Mouse (Mus musculus): ENCODE measurements around the gene Zmynd8. TPM values are rescaled to one million over a fixed set of nuclear protein-coding genes. Genes with fewer than 3 reads are reported as not detected.

Gene Zmynd8
- polyA plus RNA-seq, 1 experiment from 2014 or later: 57.6 TPM

- no peak for ATAC-seq (ENCODE audit: insufficient number of reproducible peaks, insufficient read depth, low FRiP score, low read depth)
Observed at GRCm38 (mm10) chr2:165825261-165825900, 73.4 kb downstream of the Zmynd8 start.

DNA sequence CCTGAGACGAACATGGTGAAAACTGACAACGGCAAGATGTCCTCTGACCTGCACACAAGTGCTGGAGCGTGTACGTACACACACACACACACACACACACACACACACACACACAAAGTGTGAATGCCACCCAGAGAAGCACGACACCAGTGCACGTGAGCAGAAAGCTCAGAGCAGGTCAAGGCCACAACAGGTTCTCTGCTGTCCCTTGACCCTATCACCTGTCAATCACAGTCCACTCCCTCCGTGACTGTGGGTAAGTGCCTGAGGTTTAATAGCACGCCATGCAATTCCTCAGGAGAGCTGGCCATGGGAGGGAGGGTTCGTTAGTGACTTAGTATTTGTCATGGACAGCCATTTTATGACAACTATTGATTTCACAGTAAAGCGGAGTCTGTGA lies 74.0 kb downstream of the Zmynd8 start:
- no peaks in the 10 kb centered on the region for H3K4me1 ChIP-seq (ENCODE audit: control insufficient read depth, insufficient read depth, low read length)
- H3K27me3 ChIP-seq (ENCODE audit: control insufficient read depth, insufficient read depth, low read length): no peaks in the 10 kb centered on the region
- no peak overlapping the region for H3K27ac ChIP-seq (ENCODE audit: low read length)
- peaks cover 63% of the 10 kb centered on the region for H3K36me3 ChIP-seq (ENCODE audit: control insufficient read depth, insufficient read depth, low read length)
- no peak for ATAC-seq (ENCODE audit: insufficient number of reproducible peaks, insufficient read depth, low FRiP score, low read depth)
- no peak overlapping the region for H3K4me3 ChIP-seq (ENCODE audit: low read depth, low read length)
- 87% methylated on average over 10 of the region's 10 CpGs for WGBS
- H3K9ac ChIP-seq (replicated peaks; ENCODE audit: low read depth, low read length): no peak overlapping the region
- no peaks in the 10 kb centered on the region for H3K9me3 ChIP-seq (ENCODE audit: control insufficient read depth, low read depth, low read length)
- no peak overlapping the region for H3K4me2 ChIP-seq (replicated peaks; ENCODE audit: low read depth, low read length)

More at GRCm38 (mm10) chr2:165825261-165825900, 73.4 kb downstream of the Zmynd8 start:
- Histone ChIP-seq H3K27me3 (ENCODE audit: control insufficient read depth, insufficient read depth, low read length) (no peaks in the 10 kb centered on the region), H3K9ac (replicated peaks; ENCODE audit: low read depth, low read length) (no peak overlapping the region), H3K4me2 (replicated peaks; ENCODE audit: low read depth, low read length) (no peak overlapping the region), H3K36me3 (ENCODE audit: control insufficient read depth, insufficient read depth, low read length) (peaks cover 66% of the 10 kb centered on the region), H3K4me3 (ENCODE audit: low read depth, low read length) (no peak overlapping the region), H3K4me1 (ENCODE audit: control insufficient read depth, insufficient read depth, low read length) (no peaks in the 10 kb centered on the region), H3K9me3 (ENCODE audit: control insufficient read depth, low read depth, low read length) (no peaks in the 10 kb centered on the region), H3K27ac (ENCODE audit: low read length) (no peak overlapping the region)
- 91% methylated on average over 17 of the region's 17 CpGs for WGBS

- Histone ChIP-seq H3K36me3 (ENCODE audit: control insufficient read depth, insufficient read depth, low read length) (peaks cover 70% of the 10 kb centered on the region), H3K9me3 (ENCODE audit: control insufficient read depth, low read depth, low read length) (no peaks in the 10 kb centered on the region), H3K9ac (replicated peaks; ENCODE audit: low read depth, low read length) (no peak overlapping the region), H3K27ac (ENCODE audit: low read length) (no peak overlapping the region), H3K4me3 (ENCODE audit: low read depth, low read length) (no peak overlapping the region), H3K4me1 (ENCODE audit: control insufficient read depth, insufficient read depth, low read length) (no peaks in the 10 kb centered on the region), H3K4me2 (replicated peaks; ENCODE audit: low read depth, low read length) (no peak overlapping the region), H3K27me3 (ENCODE audit: control insufficient read depth, insufficient read depth, low read length) (no peaks in the 10 kb centered on the region)
- 89% methylated on average over 15 of the region's 15 CpGs for WGBS
- no peak for ATAC-seq (ENCODE audit: insufficient number of reproducible peaks, insufficient read depth, low FRiP score, low read depth)
Observed at GRCm38 (mm10) chr2:165822478-165822877, 76.3 kb downstream of the Zmynd8 start.

DNA sequence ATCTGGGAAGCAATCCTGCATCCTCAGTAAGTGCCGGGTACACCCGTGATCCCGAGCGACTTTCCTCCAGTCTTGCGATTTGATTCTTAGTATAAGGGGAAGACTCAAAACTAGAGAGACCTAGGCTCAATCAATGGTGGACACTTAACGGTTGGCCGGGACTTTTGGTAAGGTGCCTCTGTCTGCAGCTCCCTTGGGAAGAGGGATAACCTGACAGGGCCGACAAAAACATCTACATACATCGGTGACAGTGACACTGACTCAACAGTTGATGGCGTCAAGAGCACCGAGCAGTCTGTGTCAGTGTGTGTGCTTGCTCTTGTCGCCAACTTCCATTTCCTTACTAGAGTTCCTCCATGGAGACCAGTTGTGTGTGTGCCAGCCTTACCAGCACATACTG lies 77.1 kb downstream of the Zmynd8 start:
- no peak overlapping the region for H3K4me2 ChIP-seq (replicated peaks; ENCODE audit: low read depth, low read length)
- H3K27me3 ChIP-seq (ENCODE audit: control insufficient read depth, insufficient read depth, low read length): no peaks in the 10 kb centered on the region
- no peak overlapping the region for H3K9ac ChIP-seq (replicated peaks; ENCODE audit: low read depth, low read length)
- H3K36me3 ChIP-seq (ENCODE audit: control insufficient read depth, insufficient read depth, low read length): peaks cover 69% of the 10 kb centered on the region
- no peaks in the 10 kb centered on the region for H3K4me1 ChIP-seq (ENCODE audit: control insufficient read depth, insufficient read depth, low read length)
- 89% methylated on average over 12 of the region's 12 CpGs for WGBS
- ATAC-seq (ENCODE audit: insufficient number of reproducible peaks, insufficient read depth, low FRiP score, low read depth): no peak
- no peak overlapping the region for H3K27ac ChIP-seq (ENCODE audit: low read length)
- H3K4me3 ChIP-seq (ENCODE audit: low read depth, low read length): no peak overlapping the region
- no peaks in the 10 kb centered on the region for H3K9me3 ChIP-seq (ENCODE audit: control insufficient read depth, low read depth, low read length)

- H3K4me3 ChIP-seq (ENCODE audit: low read depth, low read length): no peak overlapping the region
- 78% methylated on average over 15 of the region's 15 CpGs for WGBS
Observed at GRCm38 (mm10) chr2:165820504-165821095, 78.2 kb downstream of the Zmynd8 start.

GRCm38 (mm10) chr2:165820073-165820472 lies 78.7 kb downstream of the Zmynd8 start:
- no peaks in the 10 kb centered on the region for H3K27me3 ChIP-seq (ENCODE audit: control insufficient read depth, insufficient read depth, low read length)
- no peak for ATAC-seq (ENCODE audit: insufficient number of reproducible peaks, insufficient read depth, low FRiP score, low read depth)
- no peaks in the 10 kb centered on the region for H3K9me3 ChIP-seq (ENCODE audit: control insufficient read depth, low read depth, low read length)
- no peaks in the 10 kb centered on the region for H3K4me1 ChIP-seq (ENCODE audit: control insufficient read depth, insufficient read depth, low read length)
- peak overlapping the region; percentile 63; the same call in 1 of the 2 replicates for H3K27ac ChIP-seq (ENCODE audit: low read length)
- H3K36me3 ChIP-seq (ENCODE audit: control insufficient read depth, insufficient read depth, low read length): peaks cover 61% of the 10 kb centered on the region
- no peak overlapping the region for H3K4me2 ChIP-seq (replicated peaks; ENCODE audit: low read depth, low read length)
- WGBS: 72% methylated on average over 3 of the region's 3 CpGs
- H3K4me3 ChIP-seq (ENCODE audit: low read depth, low read length): no peak overlapping the region
- no peak overlapping the region for H3K9ac ChIP-seq (replicated peaks; ENCODE audit: low read depth, low read length)

More at GRCm38 (mm10) chr2:165820504-165821095, 78.2 kb downstream of the Zmynd8 start:
- Histone ChIP-seq H3K9ac (replicated peaks; ENCODE audit: low read depth, low read length) (no peak overlapping the region), H3K4me2 (replicated peaks; ENCODE audit: low read depth, low read length) (no peak overlapping the region), H3K9me3 (ENCODE audit: control insufficient read depth, low read depth, low read length) (no peaks in the 10 kb centered on the region), H3K27me3 (ENCODE audit: control insufficient read depth, insufficient read depth, low read length) (no peaks in the 10 kb centered on the region), H3K36me3 (ENCODE audit: control insufficient read depth, insufficient read depth, low read length) (peaks cover 61% of the 10 kb centered on the region), H3K4me1 (ENCODE audit: control insufficient read depth, insufficient read depth, low read length) (no peaks in the 10 kb centered on the region), H3K27ac (ENCODE audit: low read length) (peak overlapping the region; percentile 63)
- ATAC-seq (ENCODE audit: insufficient number of reproducible peaks, insufficient read depth, low FRiP score, low read depth): no peak

GRCm38 (mm10) chr2:165818985-165819948 lies 79.5 kb downstream of the Zmynd8 start:
- Histone ChIP-seq H3K27ac (ENCODE audit: low read length) (peak overlapping the region; percentile 0; the same call in 1 of the 2 replicates), H3K9ac (replicated peaks; ENCODE audit: low read depth, low read length) (no peak overlapping the region), H3K4me3 (ENCODE audit: low read depth, low read length) (no peak overlapping the region), H3K4me1 (ENCODE audit: control insufficient read depth, insufficient read depth, low read length) (no peaks in the 10 kb centered on the region), H3K9me3 (ENCODE audit: control insufficient read depth, low read depth, low read length) (no peaks in the 10 kb centered on the region), H3K4me2 (replicated peaks; ENCODE audit: low read depth, low read length) (no peak overlapping the region), H3K36me3 (ENCODE audit: control insufficient read depth, insufficient read depth, low read length) (peaks cover 61% of the 10 kb centered on the region), H3K27me3 (ENCODE audit: control insufficient read depth, insufficient read depth, low read length) (no peaks in the 10 kb centered on the region)
- ATAC-seq (ENCODE audit: insufficient number of reproducible peaks, insufficient read depth, low FRiP score, low read depth): peak; percentile 66
- WGBS: 78% methylated on average over 10 of the region's 10 CpGs

DNA sequence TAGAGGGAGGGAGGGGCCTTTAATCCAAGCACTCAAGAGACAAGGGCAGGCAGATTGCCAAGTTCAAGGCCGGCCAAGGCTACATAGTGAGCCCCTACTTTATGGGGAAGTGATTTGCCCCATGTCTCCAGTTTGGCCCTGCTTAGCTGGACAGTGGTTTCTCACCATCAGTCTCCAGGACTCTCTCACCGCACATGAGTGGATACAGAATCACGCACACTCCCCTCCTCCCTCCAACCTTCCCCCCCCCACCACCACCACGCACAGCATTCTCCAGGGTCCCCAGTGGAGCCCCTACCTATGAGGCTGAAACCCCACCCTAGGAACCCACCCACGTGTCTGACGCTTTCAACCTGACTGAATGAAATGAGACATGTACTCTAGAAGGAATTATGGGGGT lies 80.2 kb downstream of the Zmynd8 start:
- H3K4me3 ChIP-seq (ENCODE audit: low read depth, low read length): no peak overlapping the region
- H3K4me2 ChIP-seq (replicated peaks; ENCODE audit: low read depth, low read length): no peak overlapping the region
- no peaks in the 10 kb centered on the region for H3K27me3 ChIP-seq (ENCODE audit: control insufficient read depth, insufficient read depth, low read length)
- H3K27ac ChIP-seq (ENCODE audit: low read length): no peak overlapping the region
- H3K4me1 ChIP-seq (ENCODE audit: control insufficient read depth, insufficient read depth, low read length): no peaks in the 10 kb centered on the region
- H3K36me3 ChIP-seq (ENCODE audit: control insufficient read depth, insufficient read depth, low read length): peaks cover 61% of the 10 kb centered on the region
- 89% methylated on average over 6 of the region's 6 CpGs for WGBS
- no peak for ATAC-seq (ENCODE audit: insufficient number of reproducible peaks, insufficient read depth, low FRiP score, low read depth)
- no peak overlapping the region for H3K9ac ChIP-seq (replicated peaks; ENCODE audit: low read depth, low read length)
- no peaks in the 10 kb centered on the region for H3K9me3 ChIP-seq (ENCODE audit: control insufficient read depth, low read depth, low read length)
